Mouse (Mus musculus) midbrain, embryonic 15.5 days (tissue): ENCODE measurements around the gene Zfp788. TPM values are rescaled to one million over a fixed set of nuclear protein-coding genes. Genes with fewer than 3 reads are reported as not detected.
A peak's percentile ranks its signal among the peaks of the same experiment; 100 is the strongest.
"Not testable (repeated sequence)": the region's sequence is repeated elsewhere in the genome, so short reads cannot be mapped to it uniquely, and the experiment has no call there.

Experiments
- ATAC-seq: fragments of 200-750 bp; cut with Nextera tagmentation; replicated peaks from 2 replicates; pipeline ENCODE4 v1.8.0; 2017; ENCODE audit warnings: moderate TSS enrichment
- H3K27ac ChIP-seq: fragments of 300-500 bp; sonication (generic); 2 replicates; pipeline ENCODE4 v1.5.1; 2015; ENCODE audit warnings: mild to moderate bottlenecking, inconsistent platforms
- H3K27me3 ChIP-seq: fragments of 300-500 bp; sonication (generic); replicated peaks from 2 replicates; pipeline ENCODE4 v1.6.1; 2015; ENCODE audit warnings: inconsistent platforms
- H3K36me3 ChIP-seq: fragments of 300-500 bp; sonication (generic); replicated peaks from 2 replicates; pipeline ENCODE4 v1.6.1; 2015; ENCODE audit warnings: inconsistent platforms
- H3K4me1 ChIP-seq: fragments of 300-500 bp; sonication (generic); 2 replicates; pipeline ENCODE4 v1.6.1; 2015; ENCODE audit warnings: inconsistent platforms
- H3K4me2 ChIP-seq: fragments of 300-500 bp; sonication (generic); 2 replicates; pipeline ENCODE4 v1.6.1; 2015; ENCODE audit warnings: inconsistent platforms, mild to moderate bottlenecking, moderate library complexity
- H3K4me3 ChIP-seq: fragments of 300-500 bp; sonication (generic); 2 replicates; pipeline ENCODE4 v1.5.1; 2015; ENCODE audit warnings: mild to moderate bottlenecking, inconsistent platforms
- H3K9ac ChIP-seq: fragments of 300-500 bp; sonication (generic); 2 replicates; pipeline ENCODE4 v1.6.1; 2015; ENCODE audit warnings: mild to moderate bottlenecking, inconsistent platforms
- H3K9me3 ChIP-seq: fragments of 300-500 bp; sonication (generic); 2 replicates; pipeline ENCODE4 v1.6.1; 2016; ENCODE audit warnings: inconsistent platforms
- WGBS: fragments of 180-500 bp; shearing (Covaris S2); methylation state at CpG from one replicate; pipeline ENCODE4 v1.1.7; 2015; ENCODE audit warnings: mixed read lengths; 5-methylcytosine and 5-hydroxymethylcytosine counted together
- polyA plus RNA-seq: library from polyadenylated mRNA; unstranded; fragments of >200 nt; fragmentation: Nextera tagmentation; extraction: Ambion mirVana; gene quantifications from 2 replicates; pipeline ENCODE4 v1.2.1, GENCODE M21; 2015

Zfp788 gene
- 22.7 and 26.1 TPM in 2 replicates for polyA plus RNA-seq

GRCm38 (mm10) chr7:41632409-41633220 is at the start of gene Zfp788:
Gene Zfp788, plus strand, starts transcription at chr7:41633203.
- Histone ChIP-seq H3K4me2 (peak within 1 kb of the TSS; percentile 69), H3K36me3 (peaks cover 27% of the 10 kb centered on the region), H3K27me3 (no peaks in the 10 kb centered on the region), H3K9ac (peak within 1 kb of the TSS; percentile 88), H3K4me1 (peaks cover 9% of the 10 kb centered on the region), H3K9me3 (peaks cover 5% of the 10 kb centered on the region; the same call in 1 of the 2 replicates), H3K27ac (peak within 1 kb of the TSS; percentile 98), H3K4me3 (peak within 1 kb of the TSS; percentile 81)
- ATAC-seq, result peak; percentile 97
- WGBS, result 1% methylated on average over 27 of the region's 27 CpGs

DNA sequence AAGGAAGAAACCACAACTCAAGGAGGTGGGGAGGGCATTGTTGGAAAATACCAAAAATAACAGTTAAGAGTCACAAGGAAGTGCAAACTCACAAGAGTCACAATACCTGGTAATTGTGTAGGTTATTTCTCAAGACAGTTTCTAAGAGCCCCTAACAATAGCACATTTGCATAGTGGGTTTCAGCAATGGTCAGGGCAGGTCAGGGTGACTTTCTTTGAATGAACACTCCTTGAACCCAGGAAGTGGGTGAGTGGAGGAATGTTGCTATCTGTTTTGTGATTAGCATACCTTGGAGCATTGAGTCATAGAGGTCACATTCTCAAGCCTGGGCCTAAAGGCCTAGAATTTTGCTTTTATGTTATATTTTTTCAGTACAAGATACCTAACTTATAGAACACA is 45.2 kb upstream of the Zfp788 start:
- not testable (repeated sequence) for H3K9ac ChIP-seq, ATAC-seq, H3K4me3 ChIP-seq, H3K4me1 ChIP-seq, H3K27me3 ChIP-seq, H3K4me2 ChIP-seq, H3K9me3 ChIP-seq, H3K36me3 ChIP-seq, H3K27ac ChIP-seq

DNA sequence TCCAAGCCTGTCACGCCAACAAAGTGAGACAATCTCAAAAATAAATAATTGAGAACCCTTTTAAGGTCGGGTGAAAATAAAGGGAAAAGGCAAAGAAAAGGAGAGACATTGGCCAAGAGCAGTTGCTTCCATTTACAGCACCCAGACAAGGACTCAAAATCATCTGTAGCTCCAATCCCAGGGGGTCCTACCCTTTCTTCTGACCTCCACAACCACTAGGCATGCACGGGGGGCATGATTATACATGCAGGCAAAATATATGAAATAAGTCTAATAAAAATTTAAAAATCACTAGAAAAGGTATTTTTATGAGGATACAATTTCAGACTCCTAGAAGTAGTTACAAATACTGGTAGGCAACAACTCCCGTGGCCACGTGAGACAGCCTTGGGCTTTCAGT is 34.4 kb upstream of the Zfp788 start:
- Histone ChIP-seq H3K27me3 (no peaks in the 10 kb centered on the region), H3K4me3 (peak overlapping the region; percentile 75), H3K9me3 (no peaks in the 10 kb centered on the region), H3K9ac (peak overlapping the region; percentile 49), H3K36me3 (no peaks in the 10 kb centered on the region), H3K27ac (peak overlapping the region; percentile 79), H3K4me1 (peaks cover 22% of the 10 kb centered on the region), H3K4me2 (peak overlapping the region; percentile 63)
- ATAC-seq, result peak; percentile 61
- WGBS, result 51% methylated on average over 5 of the region's 5 CpGs

DNA sequence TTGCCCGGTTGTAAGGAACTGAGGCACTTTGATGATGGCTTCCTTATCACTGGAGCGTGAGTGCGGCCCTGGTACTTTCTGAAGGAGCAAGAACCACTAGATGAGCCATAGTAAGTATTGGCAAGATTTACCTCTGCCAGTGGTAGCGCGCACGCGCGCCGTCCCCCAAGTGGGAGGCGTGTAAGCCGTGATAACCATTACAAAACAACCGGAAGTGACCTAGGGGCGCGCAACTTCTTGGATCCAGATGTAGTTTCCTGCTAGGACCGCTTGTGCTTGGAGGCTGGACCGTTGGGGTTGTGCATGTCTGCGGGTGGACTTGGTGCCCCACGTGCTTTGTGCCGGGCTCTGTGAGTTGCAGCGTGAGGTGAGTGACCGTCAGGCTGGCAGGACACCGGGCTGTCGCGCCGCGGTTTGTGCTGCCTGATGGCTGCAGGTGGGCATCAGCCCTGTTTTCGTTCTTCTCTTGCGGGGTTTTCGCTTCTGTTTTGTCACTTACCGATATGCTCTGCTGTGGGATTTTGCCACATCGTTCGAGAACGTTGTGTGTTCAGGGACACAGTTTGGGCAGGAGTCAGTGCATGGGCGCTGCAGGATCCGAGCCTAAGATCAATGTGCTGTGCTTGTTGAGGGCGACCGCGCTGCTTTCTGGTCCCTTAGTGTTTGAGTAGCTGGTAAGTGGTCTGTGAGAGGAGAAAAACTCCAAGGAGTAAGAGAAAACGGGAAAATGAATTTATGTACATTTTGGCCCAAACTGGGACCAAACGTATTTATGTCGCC is 33.8 kb upstream of the Zfp788 start, which contains the start of gene 2610021A01Rik:
2610021A01Rik (plus strand) TSS at position 197 of the 780 bp plus-strand sequence.
- Histone ChIP-seq H3K27me3 (no peaks in the 10 kb centered on the region), H3K4me3 (peak within 1 kb of the TSS; percentile 75), H3K9me3 (no peaks in the 10 kb centered on the region), H3K36me3 (no peaks in the 10 kb centered on the region), H3K27ac (peak within 1 kb of the TSS; percentile 79), H3K4me2 (peak within 1 kb of the TSS; percentile 63), H3K9ac (peak within 1 kb of the TSS; percentile 73), H3K4me1 (peaks cover 22% of the 10 kb centered on the region)
- ATAC-seq, result peak; percentile 99
- under 1% methylated on average over 41 of the region's 41 CpGs for WGBS

DNA sequence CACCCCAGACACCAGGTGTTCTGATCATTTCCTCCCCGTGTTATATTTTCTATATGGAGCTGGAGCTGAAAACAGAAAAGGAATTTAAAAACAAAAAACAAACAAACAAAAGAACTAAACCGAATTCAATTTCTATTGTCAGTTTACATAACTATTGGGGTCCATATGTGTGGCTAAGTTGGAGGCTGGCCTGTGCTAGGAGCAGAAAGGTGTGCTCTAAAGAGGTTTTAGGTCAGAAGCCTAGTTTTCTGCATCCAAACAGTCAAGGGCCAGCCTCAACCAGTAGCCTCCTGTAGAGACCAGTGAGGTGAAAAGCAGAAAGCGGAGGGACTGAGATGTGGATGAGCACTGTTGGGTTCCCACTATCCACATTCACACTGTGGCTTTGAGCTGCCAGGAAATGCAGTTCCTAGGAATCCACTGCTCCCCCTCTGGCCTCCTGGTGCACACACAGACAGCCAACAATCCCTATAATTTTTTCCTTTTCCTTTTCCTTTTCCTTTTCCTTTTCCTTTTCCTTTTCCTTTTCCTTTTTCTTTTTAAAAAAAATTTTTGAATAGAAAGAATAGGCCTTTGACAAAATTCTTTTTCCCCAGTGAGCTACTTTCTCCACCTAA is 33.0 kb upstream of the Zfp788 start:
- ATAC-seq, result 0 out of 2 replicates have a peak, but pooled peaks have one; percentile 12
- Histone ChIP-seq H3K9me3 (no peaks in the 10 kb centered on the region), H3K9ac (peak overlapping the region; percentile 73; the same call in 1 of the 2 replicates), H3K4me3 (peak overlapping the region; percentile 75), H3K36me3 (no peaks in the 10 kb centered on the region), H3K4me2 (peak overlapping the region; percentile 63), H3K27ac (0 out of 2 replicates have a peak overlapping the region, but pooled peaks have one; percentile 79), H3K4me1 (peaks cover 22% of the 10 kb centered on the region), H3K27me3 (no peaks in the 10 kb centered on the region)
- 15% methylated on average over 3 of the region's 3 CpGs for WGBS

DNA sequence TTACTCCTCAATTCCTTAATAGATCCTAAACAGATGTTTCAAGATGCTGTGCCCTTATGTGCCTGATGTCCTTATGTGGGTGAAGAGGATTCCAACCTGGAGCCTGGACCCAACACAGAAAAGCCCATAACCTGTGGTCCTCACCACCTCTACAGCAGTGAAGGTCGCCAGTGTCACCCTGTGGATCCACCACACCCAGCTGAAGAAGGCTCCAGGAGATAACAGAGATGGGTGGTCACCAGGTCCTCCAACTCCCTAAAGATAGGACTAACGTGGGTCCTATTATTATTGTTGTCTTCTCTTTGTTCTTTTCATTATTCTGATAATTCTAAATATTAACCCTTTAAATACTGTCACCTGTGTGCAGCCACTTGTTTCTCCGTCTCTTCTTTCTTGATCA is 21.3 kb upstream of the Zfp788 start:
- Histone ChIP-seq H3K27me3 (no peaks in the 10 kb centered on the region), H3K27ac (no peak overlapping the region), H3K4me1 (no peaks in the 10 kb centered on the region), H3K36me3 (peaks cover 21% of the 10 kb centered on the region), H3K9me3 (no peaks in the 10 kb centered on the region), H3K9ac (no peak overlapping the region), H3K4me2 (no peak overlapping the region), H3K4me3 (no peak overlapping the region)
- WGBS, result 88% methylated on average over 3 of the region's 3 CpGs
- no peak for ATAC-seq

GRCm38 (mm10) chr7:41616241-41616640 is 16.8 kb upstream of the Zfp788 start:
- H3K4me2 ChIP-seq, H3K9ac ChIP-seq, H3K9me3 ChIP-seq, H3K4me3 ChIP-seq, H3K27me3 ChIP-seq, ATAC-seq, H3K27ac ChIP-seq, H3K4me1 ChIP-seq: not testable (repeated sequence)
- H3K36me3 ChIP-seq, result peaks cover 19% of the 10 kb centered on the region
- WGBS, result 96% methylated on average over 1 of the region's 1 CpGs

- H3K9me3 ChIP-seq, result peaks cover 7% of the 10 kb centered on the region
- no peaks in the 10 kb centered on the region for H3K27me3 ChIP-seq
- ATAC-seq, result peak; percentile 98
- H3K9ac ChIP-seq, result peak overlapping the region; percentile 88
- H3K4me3 ChIP-seq, result peak overlapping the region; percentile 81
- H3K4me1 ChIP-seq, result peaks cover 9% of the 10 kb centered on the region
- H3K36me3 ChIP-seq, result peaks cover 28% of the 10 kb centered on the region
- under 1% methylated on average over 25 of the region's 26 CpGs for WGBS
- H3K27ac ChIP-seq, result peak overlapping the region; percentile 98
- H3K4me2 ChIP-seq, result peak overlapping the region; percentile 69
These were observed 400 bp downstream of the Zfp788 start for GRCm38 (mm10) chr7:41633221-41633984.

- H3K9ac ChIP-seq, H3K4me2 ChIP-seq, H3K36me3 ChIP-seq, H3K4me1 ChIP-seq, H3K9me3 ChIP-seq, H3K27me3 ChIP-seq, ATAC-seq, H3K4me3 ChIP-seq, H3K27ac ChIP-seq: not testable (repeated sequence)
- WGBS, result 56% methylated on average over 1 of the region's 1 CpGs
These were observed 41.3 kb downstream of the Zfp788 start for GRCm38 (mm10) chr7:41674326-41674725.
